Mouse (Mus musculus): ENCODE results near the gene Cdkn2a.

The Cdkn2a gene

GRCm38 (mm10) chr4:89276669-89277219 lies 17.7 kb downstream of the Cdkn2a start:
- no peak for DNase-seq

GRCm38 (mm10) chr4:89275811-89276584 lies 18.5 kb downstream of the Cdkn2a start:
- DNase-seq = no peak

DNA sequence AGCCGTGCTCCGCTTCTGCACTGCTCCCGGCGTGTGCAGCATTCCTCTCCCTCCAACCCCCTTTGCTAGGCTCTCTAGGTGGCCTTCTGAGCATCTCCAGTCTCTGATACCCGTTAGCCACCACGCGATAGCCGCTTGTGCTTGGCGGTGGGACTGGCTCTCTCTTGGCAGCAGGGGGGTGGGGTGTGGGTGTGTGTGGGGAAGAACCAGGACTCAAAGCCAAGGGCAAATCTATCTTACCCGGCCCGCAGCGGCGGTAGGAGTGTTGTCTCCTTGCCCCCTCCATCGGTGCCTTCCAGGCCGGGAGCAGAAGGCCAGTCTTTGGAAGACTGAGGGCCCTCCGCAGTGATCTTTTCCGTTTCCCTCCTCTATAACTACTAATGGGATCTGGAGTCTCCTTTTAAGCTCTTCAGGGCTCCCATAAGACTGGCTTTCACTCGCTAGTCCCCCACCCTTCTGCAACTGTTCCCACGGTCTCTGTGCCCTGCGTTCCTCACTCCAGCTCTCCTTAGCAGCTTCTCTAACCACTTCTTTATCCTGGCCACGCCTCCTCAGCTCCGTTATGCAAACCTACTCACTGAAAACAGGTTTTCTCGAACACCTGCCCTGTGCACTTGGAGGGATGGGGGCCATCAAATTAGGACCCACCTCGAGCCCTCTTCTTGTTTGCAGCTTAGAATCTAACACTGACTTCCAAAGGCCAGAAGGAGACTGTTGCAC lies 19.5 kb downstream of the Cdkn2a start:
- no peak for DNase-seq

- DNase-seq = no peak
Observed at GRCm38 (mm10) chr4:89274006-89274405, 20.4 kb downstream of the Cdkn2a start.

- no peak for DNase-seq
Observed at GRCm38 (mm10) chr4:89273585-89273984, 20.9 kb downstream of the Cdkn2a start.

GRCm38 (mm10) chr4:89272961-89273540 lies 21.4 kb downstream of the Cdkn2a start:
- DNase-seq = no peak

- no peak for DNase-seq
Observed at GRCm38 (mm10) chr4:89272101-89272718, 22.2 kb downstream of the Cdkn2a start.

DNA sequence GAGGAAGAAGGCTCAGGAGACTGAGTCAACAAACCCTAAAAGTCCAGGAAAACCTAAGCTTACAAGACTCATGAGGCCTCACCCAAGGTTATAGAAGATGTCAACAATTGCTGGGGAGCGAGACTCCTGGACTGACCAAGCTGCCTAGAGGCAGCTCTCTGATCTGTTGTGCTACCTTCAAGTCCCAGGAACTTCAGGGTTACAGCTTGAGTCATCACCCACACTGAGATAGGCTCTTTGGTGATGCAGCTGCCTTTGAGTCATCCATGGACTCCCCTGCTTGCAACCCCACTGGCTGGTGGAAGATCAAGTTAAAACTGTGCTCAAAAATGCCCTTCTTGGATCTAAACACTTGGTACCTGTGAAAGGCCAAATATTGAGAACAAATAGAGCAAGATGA lies 36.7 kb downstream of the Cdkn2a start:
- no peak for DNase-seq

GRCm38 (mm10) chr4:89234446-89234845 lies 60.0 kb downstream of the Cdkn2a start:
- DNase-seq = peak; percentile 72

Data from heart, adult 11 months (tissue).